Mouse (Mus musculus): Measurements from ENCODE around the gene Zbtb4.

- TF ChIP-seq EP300 (IDR thresholded peaks at IDR 0.05; ENCODE audit: insufficient read depth, low read depth, low read length) (no peak), POLR2A (IDR thresholded peaks at IDR 0.05; ENCODE audit: insufficient read depth, low read length) (no peak), CTCF (IDR thresholded peaks at IDR 0.05; ENCODE audit: low read depth, low read length) (no peak)
Observed at GRCm38 (mm10) chr11:69804652-69804940, 38.9 kb downstream of the Zbtb4 start.

Measured in ES-Bruce4 (cell line).